Mouse (Mus musculus) brain, adult 2 months (tissue): ENCODE measurements around the gene Timeless.
A peak's percentile ranks its signal among the peaks of the same experiment; 100 is the strongest.
"Not testable (repeated sequence)": the region's sequence is repeated elsewhere in the genome, so short reads cannot be mapped to it uniquely, and the experiment has no call there.

Experiments
- DNase-seq: peaks from one replicate; pipeline ENCODE4 v3.0.0; 2011; ENCODE audit warnings: low read depth, low spot score

Gene Timeless

DNA sequence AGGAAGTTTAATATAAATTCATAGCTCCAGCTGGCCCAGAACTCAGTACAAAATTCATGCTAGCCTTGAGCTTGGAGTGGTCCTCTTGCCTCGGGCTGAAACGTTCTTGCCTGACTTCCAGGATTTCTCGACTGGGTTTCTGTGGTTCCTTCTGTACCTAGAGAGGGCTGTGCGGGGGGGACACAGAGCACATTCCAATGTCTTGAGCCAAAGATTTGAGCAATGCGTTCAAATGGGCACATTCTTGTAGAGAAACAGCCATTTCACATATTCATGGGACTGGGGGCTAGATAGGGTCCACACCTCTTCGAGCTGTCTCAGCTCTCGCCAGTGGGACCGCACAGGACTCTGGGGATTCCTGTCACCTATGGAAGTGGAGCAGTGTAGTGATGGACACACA is 24.1 kb downstream of the Timeless start:
- no peak for DNase-seq

DNA sequence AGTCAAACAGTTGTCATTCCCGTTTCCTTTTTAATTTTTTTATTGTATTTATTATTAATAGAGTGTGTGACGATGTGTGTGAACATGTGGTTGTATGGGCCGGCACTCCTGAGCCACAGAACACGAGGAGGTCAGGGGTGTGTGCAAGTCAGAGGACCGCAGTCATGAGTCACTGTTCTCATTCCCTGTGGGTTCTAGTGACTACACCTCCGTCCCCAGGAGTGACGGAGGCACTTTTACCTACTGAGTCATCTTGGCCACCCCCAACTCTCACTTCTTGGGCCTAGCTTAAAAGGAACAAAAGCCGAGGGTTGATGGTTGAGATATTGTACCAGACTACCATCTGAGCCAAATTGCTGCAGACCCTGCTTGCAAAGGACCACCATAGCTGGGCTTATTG is 24.5 kb downstream of the Timeless start:
- DNase-seq: peak; percentile 56

- peak; percentile 44 for DNase-seq
Observed at GRCm38 (mm10) chr10:128258953-128259352, 27.1 kb downstream of the Timeless start.

DNA sequence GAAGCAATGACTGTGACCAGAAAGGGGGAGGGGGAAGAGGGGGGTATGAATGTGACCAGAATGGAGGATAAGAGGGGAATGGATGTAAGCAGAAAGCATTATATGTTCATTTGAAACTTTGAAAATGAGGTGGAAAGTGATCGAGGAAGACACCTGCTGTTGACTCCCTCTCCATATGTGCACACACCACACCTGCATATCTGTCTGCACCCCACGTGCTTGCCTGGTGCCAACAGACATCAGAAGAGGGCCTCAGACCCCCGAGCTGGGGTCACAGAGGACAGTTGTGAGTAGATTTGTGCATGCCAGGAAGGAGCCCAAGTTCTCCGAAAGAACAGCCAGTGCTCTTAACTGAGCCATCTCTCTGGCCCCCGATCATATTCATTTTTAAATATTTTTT is 28.1 kb downstream of the Timeless start:
- DNase-seq: no peak

DNA sequence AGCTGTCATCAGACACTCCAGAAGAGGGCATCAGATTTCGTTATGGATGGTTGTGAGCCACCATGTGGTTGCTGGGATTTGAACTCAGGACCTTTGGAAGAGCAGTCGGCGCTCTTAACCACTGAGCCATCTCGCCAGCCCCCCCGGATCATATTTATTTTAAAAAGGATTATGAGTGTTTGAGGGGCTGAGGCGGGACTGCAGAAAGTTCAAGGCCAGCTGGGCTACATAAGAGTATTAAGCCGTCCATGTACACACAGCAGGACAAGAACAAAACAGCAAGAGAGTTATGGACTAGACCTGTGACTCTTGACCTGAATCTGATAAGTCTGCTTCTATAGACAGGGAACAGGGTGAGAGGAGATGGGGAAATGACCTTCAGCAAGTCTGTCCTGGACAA is 28.5 kb downstream of the Timeless start:
- DNase-seq: not testable (repeated sequence)

GRCm38 (mm10) chr10:128262300-128262699 is 30.4 kb downstream of the Timeless start:
- no peak for DNase-seq

DNA sequence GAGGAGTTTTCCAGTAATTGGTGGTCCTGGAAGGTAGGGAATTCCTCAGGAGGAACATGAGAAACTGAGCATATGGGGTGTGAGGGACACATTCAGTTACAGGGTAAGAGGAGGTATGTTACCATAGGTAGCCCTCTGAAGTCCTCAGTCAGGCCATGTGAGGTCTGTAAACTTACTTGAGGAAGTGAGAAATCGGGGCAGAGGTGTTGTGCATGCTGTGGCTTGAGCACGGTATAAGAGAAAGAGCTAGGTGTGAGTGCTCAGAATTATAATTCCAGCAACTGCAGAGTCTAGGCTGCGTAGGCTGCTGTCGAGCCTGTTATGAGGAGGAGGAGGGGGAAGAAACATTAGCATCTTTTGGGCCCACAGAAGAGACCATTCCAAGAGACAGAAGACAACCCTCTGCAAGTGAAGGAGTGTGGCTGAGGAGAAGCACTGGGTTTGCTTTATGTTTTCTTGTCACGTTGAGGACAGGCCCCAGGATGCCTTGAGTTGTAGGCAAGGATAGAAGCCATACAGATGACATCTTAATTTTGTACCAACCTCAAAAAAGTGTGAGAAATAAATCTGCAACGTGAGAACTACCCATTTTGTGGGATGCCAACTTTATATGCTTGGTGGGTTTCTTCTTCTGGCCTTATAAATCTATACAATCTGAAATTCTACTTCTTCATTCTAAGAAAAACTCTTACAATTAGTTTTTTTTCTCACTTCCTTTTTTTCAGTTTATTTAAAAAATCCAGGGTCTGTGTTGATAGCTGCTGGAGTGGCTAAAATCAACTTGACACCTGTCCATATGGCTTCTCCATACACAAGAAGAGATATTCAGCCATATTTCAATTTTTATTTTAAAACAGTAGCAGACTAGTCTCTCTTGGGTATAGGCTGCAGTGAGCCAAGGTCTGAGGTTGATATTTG is 31.8 kb downstream of the Timeless start:
- DNase-seq: peak; percentile 33

DNA sequence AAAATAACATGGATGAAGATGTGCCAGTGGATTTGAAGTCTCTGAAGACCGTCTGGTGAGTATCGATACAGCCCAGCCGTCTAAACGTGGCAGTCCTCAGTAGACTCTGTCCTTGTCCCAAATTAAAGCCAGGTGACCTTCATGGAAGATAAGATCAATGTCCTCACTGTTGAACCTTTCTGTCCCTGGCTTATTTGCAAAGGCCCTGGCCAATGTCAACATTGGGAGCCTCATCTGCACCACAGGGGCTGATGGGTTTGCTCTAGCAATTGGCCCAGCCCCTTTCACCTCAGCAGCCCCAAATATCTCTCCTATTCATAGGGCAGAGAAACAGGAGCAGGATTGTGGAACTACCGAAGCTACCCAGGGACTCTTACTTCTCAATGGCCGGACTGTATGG is 36.5 kb downstream of the Timeless start, which contains the start of gene Apof:
Gene Apof, plus strand, starts transcription at position 301 of the 400 bp plus-strand sequence.
- no peak for DNase-seq

DNA sequence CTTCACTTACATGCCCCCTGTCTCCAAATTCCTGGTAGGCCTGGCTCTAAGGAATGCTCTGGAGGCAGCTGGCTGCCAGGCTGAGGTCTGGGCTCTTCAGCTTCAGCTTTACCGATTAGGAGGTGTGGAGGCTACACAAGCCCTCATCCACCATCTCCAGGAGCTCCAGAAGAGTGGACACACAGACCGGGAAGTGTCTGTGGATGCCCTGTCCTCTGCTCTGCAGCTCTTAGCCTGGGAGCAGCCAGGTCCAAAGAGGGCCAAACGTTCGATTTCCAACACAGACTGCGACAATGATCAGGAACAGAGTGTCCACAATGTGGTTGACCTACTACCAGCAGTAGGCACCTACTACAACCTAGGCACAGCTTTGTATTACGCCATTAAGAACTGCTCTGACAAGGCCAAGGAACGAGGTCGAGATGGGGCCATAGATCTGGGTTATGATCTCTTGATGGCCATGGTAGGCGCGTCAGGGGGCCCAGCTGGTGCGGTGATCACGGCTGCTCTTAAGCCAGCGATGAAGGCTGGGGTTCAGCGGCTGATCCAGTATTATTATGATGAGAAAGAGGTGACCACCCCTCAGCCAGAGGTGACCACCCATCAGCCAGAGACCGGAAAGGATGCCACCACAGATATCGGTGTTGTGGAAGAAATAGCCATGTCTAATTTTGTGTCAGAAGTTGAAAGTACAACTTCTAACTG is 37.5 kb downstream of the Timeless start:
- no peak for DNase-seq

DNA sequence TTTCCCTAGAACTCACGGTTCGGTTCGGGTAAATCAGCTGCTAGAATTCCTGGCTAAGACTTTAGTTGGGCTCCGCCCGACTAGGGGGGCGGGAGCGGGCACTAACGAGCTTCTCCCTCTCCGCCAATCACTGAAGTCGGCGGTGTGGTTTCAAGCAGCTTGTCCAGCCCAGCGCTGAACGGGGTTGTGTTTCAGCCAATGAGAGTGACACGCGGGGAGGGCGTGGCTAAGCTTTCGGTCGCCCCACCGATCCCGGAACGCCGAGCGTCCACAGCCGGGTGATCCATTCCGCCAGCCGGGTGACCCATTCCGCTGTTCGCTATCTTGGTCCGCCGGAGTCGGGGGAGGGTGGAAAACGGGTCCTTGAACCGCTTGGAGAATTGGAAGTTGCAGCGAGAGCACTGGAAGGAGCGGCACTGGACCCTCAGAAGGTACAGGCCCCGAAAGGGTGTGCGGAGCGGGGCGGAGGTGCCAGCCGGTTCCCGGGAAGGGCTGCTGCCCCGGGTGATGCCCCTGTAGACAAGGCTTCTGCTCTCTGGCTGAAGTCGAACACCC is 38.5 kb downstream of the Timeless start, which contains the start of gene Stat2:
Gene Stat2, plus strand, starts transcription at position 273 of the 555 bp plus-strand sequence.
- peak; percentile 100 for DNase-seq

DNA sequence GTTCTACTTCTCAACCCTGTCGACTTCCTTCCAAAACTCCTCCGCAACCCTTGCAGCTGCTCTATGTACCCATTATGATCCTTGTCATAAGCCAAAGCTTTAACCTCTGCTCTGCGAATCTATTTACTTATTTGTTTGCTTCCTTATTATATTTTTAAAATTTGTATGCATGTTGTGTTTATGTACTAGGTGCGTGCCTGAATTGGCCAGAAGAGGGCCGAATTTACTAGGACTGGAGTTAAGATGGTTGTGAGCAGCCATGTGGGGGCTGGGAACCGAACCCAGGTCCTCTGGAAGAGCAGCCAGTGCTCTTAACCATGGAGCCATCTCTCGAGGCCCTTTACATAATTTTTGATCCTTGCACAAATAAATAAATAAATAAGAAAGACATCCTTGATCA is 39.0 kb downstream of the Timeless start:
- DNase-seq: no peak

- peak; percentile 57 for DNase-seq
Observed at GRCm38 (mm10) chr10:128271883-128272282, 40.0 kb downstream of the Timeless start.

DNA sequence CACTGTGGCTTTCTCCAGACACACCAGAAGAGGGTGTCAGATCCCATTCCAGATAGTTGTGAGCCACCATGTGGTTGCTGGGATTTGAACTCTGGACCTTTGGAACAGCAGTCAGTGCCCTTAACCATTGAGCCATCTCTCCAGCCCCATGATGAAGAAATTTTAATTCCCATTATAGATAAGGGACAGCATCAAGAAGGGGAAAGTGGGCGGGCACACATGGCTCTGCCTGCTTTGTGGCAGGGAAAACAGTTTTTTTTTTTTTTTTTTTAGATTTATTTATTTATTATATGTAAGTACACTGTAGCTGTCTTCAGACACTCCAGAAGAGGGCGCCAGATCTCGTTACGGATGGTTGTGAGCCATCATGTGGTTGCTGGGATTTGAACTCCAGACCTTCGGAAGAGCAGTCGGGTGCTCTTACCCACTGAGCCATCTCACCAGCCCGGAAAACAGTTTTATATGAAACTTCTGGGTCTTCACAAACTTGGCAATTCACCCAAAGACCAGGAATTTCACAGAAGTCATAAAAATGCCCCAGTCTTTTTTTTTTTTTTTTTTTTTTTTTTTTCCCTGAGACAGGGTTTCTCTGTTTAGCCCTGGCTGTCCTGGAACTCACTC is 41.1 kb downstream of the Timeless start:
- not testable (repeated sequence) for DNase-seq

- DNase-seq: not testable (repeated sequence)
Observed at GRCm38 (mm10) chr10:128275374-128275773, 43.5 kb downstream of the Timeless start.

- no peak for DNase-seq
Observed at GRCm38 (mm10) chr10:128278158-128278557, 46.3 kb downstream of the Timeless start.

GRCm38 (mm10) chr10:128280943-128281342 is 49.1 kb downstream of the Timeless start:
- no peak for DNase-seq

- no peak for DNase-seq
Observed at GRCm38 (mm10) chr10:128281682-128282081, 49.8 kb downstream of the Timeless start.

DNA sequence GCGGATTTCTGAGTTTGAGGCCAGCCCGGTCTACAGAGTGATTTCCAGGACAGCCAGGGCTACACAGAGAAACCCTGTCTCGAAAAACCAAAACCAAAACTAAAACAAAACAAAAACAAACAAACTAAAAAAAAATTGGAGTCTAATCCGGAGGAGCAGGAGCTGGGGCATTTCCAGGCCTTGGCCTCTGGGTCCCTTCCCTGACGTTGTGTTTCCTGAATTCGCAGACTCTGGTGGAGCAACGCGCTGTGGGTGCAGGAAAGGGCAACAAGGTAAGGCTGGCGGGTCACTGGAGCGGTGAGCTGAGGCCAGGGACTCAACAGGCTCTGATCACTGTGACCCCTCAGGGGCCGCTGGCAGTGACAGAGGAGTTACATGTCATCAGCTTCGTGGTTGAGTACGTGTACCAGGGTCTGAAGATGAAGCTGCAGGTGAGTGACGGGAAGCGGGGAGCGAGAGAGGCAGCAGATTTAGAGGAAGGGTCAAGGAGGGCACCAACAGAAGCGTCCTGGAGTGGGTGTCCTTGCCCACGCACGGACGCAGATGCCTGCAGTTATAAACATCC is 51.1 kb downstream of the Timeless start:
- no peak for DNase-seq

- DNase-seq: peak; percentile 98
Observed at GRCm38 (mm10) chr10:128283604-128284579, 52.0 kb downstream of the Timeless start.

- DNase-seq: not testable (repeated sequence)
Observed at GRCm38 (mm10) chr10:128290594-128290993, 58.7 kb downstream of the Timeless start.
